Mouse (Mus musculus) urinary bladder, adult 18-20 months (tissue): ENCODE measurements around the gene Gm281.

ENCODE experiments used
- DNase-seq, 2 experiments: peaks; one replicate each; pipeline ENCODE4 v3.0.0; 2022; ENCODE audit warnings: low spot score in 2 of 2, mixed read lengths in 2 of 2

The Gm281 gene

GRCm38 (mm10) chr14:13812801-13813479, 101.3 kb downstream of the Gm281 start:
- no peak for DNase-seq

DNA sequence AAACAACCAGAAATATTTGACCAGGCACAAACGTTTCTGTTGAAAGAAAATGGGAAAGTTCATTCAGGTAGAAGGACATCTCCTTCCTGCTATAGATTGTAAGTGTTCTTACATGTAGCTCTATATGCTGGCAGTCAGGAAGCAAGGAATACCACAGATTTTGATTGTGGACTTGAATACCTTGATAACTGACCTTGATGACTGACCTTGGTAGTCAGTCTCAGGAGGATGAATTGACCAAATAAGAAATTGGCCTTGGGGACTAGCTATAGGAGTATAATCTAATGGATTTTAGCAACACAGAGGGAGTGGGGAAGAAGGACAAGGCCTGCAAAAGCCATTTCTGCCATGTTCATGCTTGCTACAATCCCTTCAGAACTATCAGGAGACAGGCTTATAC, 123.8 kb downstream of the Gm281 start:
- no peak for DNase-seq

DNA sequence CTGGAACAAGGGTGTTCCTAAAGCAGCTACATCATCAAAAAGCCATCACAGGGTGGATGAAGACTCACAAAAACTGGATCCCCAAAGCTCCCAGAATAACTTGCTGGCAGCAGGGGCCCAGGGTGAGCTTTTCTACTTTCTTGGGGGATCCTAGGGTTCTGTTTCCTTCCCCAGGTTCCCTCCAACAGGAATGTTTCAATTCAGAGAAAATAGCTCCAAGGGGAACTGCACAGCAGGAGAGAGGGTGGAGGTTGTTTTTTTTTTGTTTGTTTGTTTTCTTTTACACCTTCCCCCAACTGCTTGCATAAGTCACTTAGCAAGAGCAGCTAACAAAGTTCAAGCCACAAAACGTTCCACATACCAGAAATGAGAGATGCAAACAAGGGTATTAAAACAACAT, 124.3 kb downstream of the Gm281 start:
- no peak for DNase-seq

DNA sequence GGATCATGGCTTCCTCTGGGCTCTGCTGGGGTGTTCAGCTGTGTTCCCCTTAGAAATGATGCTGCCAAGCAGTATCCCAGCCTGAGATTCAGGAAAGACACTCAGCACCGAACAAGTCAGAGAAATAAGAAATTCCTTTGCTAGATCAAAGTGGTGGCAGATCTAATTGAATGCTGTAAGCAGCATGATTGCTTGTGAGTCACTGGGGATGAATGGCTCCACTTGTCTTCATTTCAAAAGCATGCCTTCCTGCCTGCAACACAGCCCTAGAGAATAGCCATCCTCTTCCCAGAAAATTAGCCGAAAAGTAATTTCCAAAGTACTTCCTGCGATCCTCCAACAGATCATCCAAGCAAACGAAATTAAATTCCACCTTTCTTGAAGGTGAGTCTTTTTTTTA, 131.3 kb downstream of the Gm281 start:
- no peak for DNase-seq

- DNase-seq, result no peak
These were observed 135.9 kb downstream of the Gm281 start for GRCm38 (mm10) chr14:13778383-13778782.

DNA sequence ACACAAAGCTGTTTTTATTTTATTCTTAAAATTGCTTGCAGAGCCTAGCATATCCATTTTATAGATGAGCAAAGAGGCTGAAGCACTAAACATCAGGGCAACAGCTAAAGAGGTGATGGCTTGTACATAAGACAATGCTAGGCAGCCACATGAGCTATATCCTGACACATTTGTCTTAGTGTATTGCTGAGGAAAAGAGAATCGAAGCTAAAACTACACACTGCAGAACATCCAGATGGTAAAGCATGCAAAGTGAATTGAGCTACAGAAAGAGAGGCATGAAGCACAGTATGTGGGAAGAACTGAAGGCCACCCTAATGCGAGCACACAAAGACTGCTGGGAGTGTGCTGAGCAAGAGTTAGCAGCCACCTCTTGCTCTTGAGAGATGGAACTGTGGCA, 143.1 kb downstream of the Gm281 start:
- DNase-seq, result no peak

DNA sequence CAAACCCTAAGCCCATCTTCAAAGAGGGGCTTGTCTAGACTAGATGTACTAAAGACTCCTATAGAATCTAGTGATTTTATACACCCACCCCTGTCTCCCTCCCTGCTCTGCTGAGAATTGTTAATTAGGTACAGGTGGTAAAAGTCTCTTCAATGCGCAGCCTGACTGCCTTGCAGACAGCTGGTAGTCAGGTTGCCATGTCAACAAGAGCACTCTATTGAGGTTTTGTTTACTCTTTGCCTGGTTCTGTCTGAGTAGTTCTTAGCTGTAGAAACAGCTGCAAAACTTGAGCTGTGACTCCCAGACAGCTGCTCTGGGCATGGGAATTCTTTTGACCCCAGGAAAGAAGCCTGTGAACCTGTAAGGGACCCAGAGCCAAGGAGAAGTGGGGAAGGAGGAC, 143.6 kb downstream of the Gm281 start:
- no peak for DNase-seq
